ENCODE assay signal across 8 mouse cellular contexts in the genomic region with DNA sequence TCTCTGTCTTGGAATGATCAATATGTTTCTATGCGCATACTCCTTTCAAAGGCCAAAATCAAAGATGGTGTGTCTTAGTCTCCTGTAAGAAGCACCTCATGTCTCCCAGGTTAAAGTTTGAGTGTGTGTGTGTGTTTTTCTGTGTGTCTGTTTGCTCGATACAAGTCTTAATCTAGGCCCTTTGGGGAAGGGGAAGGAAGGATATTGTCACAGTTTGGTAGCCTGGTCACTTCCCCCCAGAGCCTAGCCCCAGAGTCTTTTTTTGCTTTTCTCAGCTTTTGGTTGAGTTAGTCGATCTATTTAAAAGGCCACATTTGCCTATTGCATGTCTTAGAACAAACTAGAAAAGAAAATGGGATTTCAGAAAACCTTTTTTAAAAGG. TPM values are rescaled to one million over a fixed set of nuclear protein-coding genes. Genes with fewer than 3 reads are reported as not detected.
DNase-seq lines count a peak whose midpoint lies in the region; ATAC-seq and TF ChIP-seq lines count a peak whose summit lies in the region.

No protein-coding gene starts in this region.

- ATAC-seq in forebrain, embryonic 16.5 days, result no peak
- ATAC-seq in liver, postnatal 0 days, result no peak

- no peaks in the 10 kb centered on the region for H3K36me3 ChIP-seq in forebrain, embryonic 16.5 days (ENCODE audit: control insufficient read depth, insufficient read depth)
- H3K36me3 ChIP-seq in liver, postnatal 0 days (replicated peaks; ENCODE audit: insufficient read depth, low read length), result no peaks in the 10 kb centered on the region

- peak overlapping the region; percentile 96 for H3K9ac ChIP-seq in forebrain, embryonic 16.5 days (replicated peaks; ENCODE audit: low read depth, low read length)
- peak overlapping the region; percentile 100 for H3K9ac ChIP-seq in liver, postnatal 0 days (replicated peaks)

- H3K27me3 ChIP-seq in forebrain, embryonic 16.5 days (replicated peaks; ENCODE audit: control insufficient read depth, insufficient read depth, low read length), result no peaks in the 10 kb centered on the region
- H3K27me3 ChIP-seq in liver, postnatal 0 days (ENCODE audit: insufficient read depth, low read length), result no peaks in the 10 kb centered on the region

- H3K4me1 ChIP-seq in forebrain, embryonic 16.5 days (replicated peaks; ENCODE audit: control insufficient read depth, insufficient read depth, low read length), result peaks cover 26% of the 10 kb centered on the region
- peaks cover 30% of the 10 kb centered on the region for H3K4me1 ChIP-seq in liver, postnatal 0 days (ENCODE audit: insufficient read depth)

- no peak for TF ChIP-seq EP300 in liver, postnatal 0 days (IDR thresholded peaks at IDR 0.05; ENCODE audit: low read depth)

- DNase-seq in gastrocnemius, adult 2 months, result no peak
- no peak for DNase-seq in gastrocnemius, adult 18-20 months (ENCODE audit: low spot score)
- DNase-seq in 416B (ENCODE audit: low read depth), result peak; percentile 32
- no peak for DNase-seq in liver, postnatal 0 days
- no peak for DNase-seq in cerebellum, adult 9-11 months
- DNase-seq in layer of hippocampus, adult 9-11 months, result no peak
- DNase-seq in thymus, postnatal 14 days, result no peak

- H3K4me3 ChIP-seq in gastrocnemius, adult 2 months, result peak overlapping the region; percentile 99
- H3K4me3 ChIP-seq in forebrain, embryonic 16.5 days (replicated peaks; ENCODE audit: low read length), result peak overlapping the region; percentile 82
- peak overlapping the region; percentile 100 for H3K4me3 ChIP-seq in liver, postnatal 0 days (ENCODE audit: low read depth, low read length)

- peak overlapping the region; percentile 98 for H3K27ac ChIP-seq in gastrocnemius, adult 2 months
- peak overlapping the region; percentile 93 for H3K27ac ChIP-seq in forebrain, embryonic 16.5 days (ENCODE audit: low read length)
- H3K27ac ChIP-seq in liver, postnatal 0 days (ENCODE audit: low read depth), result peak overlapping the region; percentile 96

- 48% methylated on average over 3 of the region's 3 CpGs for WGBS in forebrain, embryonic 16.5 days
- WGBS in liver, postnatal 0 days (ENCODE audit: insufficient replicate concordance), result 39% methylated on average over 3 of the region's 3 CpGs

- H3K9me3 ChIP-seq in forebrain, embryonic 16.5 days (ENCODE audit: control insufficient read depth, low read length), result no peaks in the 10 kb centered on the region
- H3K9me3 ChIP-seq in liver, postnatal 0 days (ENCODE audit: low read length), result no peaks in the 10 kb centered on the region

- H3K4me2 ChIP-seq in forebrain, embryonic 16.5 days (ENCODE audit: low read length), result peak overlapping the region; percentile 74
- peak overlapping the region; percentile 77 for H3K4me2 ChIP-seq in liver, postnatal 0 days (ENCODE audit: low read depth, low read length)

- TF ChIP-seq CTCF in gastrocnemius, adult 2 months (IDR thresholded peaks at IDR 0.05), result no peak
- no peak for TF ChIP-seq CTCF in liver, postnatal 0 days (IDR thresholded peaks at IDR 0.05; ENCODE audit: low read depth)

- intact Hi-C loops in gastrocnemius, adult 2 months (cut with DNase I), result no loop called here

RNA-seq across cellular contexts. Expression of gene Tmem131, which starts 3.1 kb away (rescaled TPM):
- 10 to 100 TPM; 24.1 to 37.5 TPM for total RNA-seq in gastrocnemius, adult 2 months (2021)
- total RNA-seq in gastrocnemius, adult 18-20 months (2021), result 10 to 100 TPM; 29.1 to 32.1 TPM
- polyA plus RNA-seq in forebrain, embryonic 16.5 days (2015; fragmentation: Nextera tagmentation; extraction: Ambion mirVana), result 14.2 and 14.4 TPM in 2 replicates
- 4.8 and 6.1 TPM in 2 replicates for polyA plus RNA-seq in liver, postnatal 0 days (2015; fragmentation: Nextera tagmentation; extraction: Ambion mirVana)
